Mouse (Mus musculus): ENCODE measurements around the gene Pdcd4. TPM values are rescaled to one million over a fixed set of nuclear protein-coding genes. Genes with fewer than 3 reads are reported as not detected.

Pdcd4 gene
- polyA plus RNA-seq, 1 experiment, result 42.3 TPM

DNA sequence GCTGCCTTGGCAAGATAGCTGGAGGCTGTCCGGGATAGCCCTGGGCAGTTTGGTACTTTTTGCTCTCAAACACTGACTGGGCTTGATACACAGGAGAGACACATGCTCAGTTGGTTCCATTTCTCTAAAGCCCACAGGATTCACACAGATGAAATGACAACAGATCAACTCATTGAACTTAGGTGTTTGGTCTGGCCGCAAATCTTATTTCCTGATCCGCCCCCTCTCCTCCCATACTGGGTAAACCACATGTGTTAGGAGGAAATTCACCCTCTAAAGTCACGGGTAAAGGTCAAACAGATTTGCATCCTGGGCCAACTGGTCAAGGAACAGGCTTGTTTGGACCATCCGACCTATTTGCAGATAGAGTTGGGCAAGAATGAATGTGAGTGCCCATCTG, 2.5 kb upstream of the Pdcd4 start:
- Histone ChIP-seq H3K4me1 (ENCODE audit: control insufficient read depth, insufficient read depth, low read length) (peaks cover 8% of the 10 kb centered on the region), H3K4me3 (replicated peaks; ENCODE audit: insufficient read depth, low read depth, low read length) (no peak overlapping the region), H3K27ac (ENCODE audit: insufficient read depth, low read length) (no peak overlapping the region), H3K27me3 (ENCODE audit: control insufficient read depth, insufficient read depth, low read length) (no peaks in the 10 kb centered on the region)
- no peak for TF ChIP-seq CTCF (IDR thresholded peaks at IDR 0.05; ENCODE audit: borderline replicate concordance, insufficient read depth, low read depth, low read length)
- TF ChIP-seq POLR2A (IDR thresholded peaks at IDR 0.05; ENCODE audit: borderline replicate concordance, insufficient read depth, low read length), result no peak
- 86% methylated on average over 5 of the region's 5 CpGs for WGBS
- DNase-seq, result no peak

DNA sequence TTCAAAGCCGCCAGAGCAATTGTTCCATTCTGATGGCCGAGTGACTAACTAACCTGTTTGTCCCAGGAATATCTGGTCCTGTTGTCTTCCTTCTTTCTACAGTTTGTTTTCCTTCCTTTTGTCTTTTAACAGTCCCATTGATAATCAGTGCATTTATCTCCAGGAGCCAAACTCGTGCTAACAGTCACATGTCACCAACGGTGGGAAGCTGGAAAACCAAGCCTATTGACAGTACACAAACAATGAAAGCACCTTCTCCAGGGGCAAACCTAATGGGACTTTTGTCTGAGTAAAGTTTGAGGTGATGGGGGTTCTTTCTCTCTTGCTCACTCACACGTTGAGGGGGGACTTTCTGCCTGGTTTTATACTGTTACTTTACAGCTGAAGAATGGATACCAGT, 1.8 kb upstream of the Pdcd4 start:
- TF ChIP-seq CTCF (IDR thresholded peaks at IDR 0.05; ENCODE audit: borderline replicate concordance, insufficient read depth, low read depth, low read length) (no peak), POLR2A (IDR thresholded peaks at IDR 0.05; ENCODE audit: borderline replicate concordance, insufficient read depth, low read length) (no peak)
- WGBS, result 62% methylated on average over 5 of the region's 5 CpGs
- no peak for DNase-seq
- Histone ChIP-seq H3K27ac (ENCODE audit: insufficient read depth, low read length) (no peak overlapping the region), H3K4me3 (replicated peaks; ENCODE audit: insufficient read depth, low read depth, low read length) (no peak overlapping the region), H3K4me1 (ENCODE audit: control insufficient read depth, insufficient read depth, low read length) (peaks cover 8% of the 10 kb centered on the region), H3K27me3 (ENCODE audit: control insufficient read depth, insufficient read depth, low read length) (no peaks in the 10 kb centered on the region)

DNA sequence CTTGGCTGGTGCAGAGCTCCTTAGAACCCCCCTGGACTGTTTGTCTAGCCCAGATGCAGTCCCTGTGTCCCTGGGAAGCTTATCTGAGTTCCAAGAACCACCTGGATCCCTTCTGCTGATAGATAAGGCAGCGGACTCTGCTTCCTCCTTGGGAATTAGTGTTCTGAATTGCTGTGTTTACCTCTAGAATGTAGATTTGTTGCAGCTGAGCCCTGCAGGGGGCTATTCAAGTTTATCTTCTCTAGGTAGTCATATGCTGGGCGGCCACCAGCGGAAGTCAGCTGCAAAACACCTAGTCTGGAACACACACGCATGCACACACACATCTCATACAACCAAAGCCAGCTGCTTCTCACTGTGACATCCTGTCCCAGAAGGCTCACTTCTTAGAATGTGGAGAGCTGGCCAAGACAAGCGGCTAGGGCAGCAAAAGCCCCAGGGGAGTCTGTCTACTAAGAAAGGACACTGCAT, 1.2 kb upstream of the Pdcd4 start:
- no peak overlapping the region for H3K4me3 ChIP-seq (replicated peaks; ENCODE audit: insufficient read depth, low read depth, low read length)
- peaks cover 8% of the 10 kb centered on the region for H3K4me1 ChIP-seq (ENCODE audit: control insufficient read depth, insufficient read depth, low read length)
- TF ChIP-seq POLR2A (IDR thresholded peaks at IDR 0.05; ENCODE audit: borderline replicate concordance, insufficient read depth, low read length), result no peak
- no peak for TF ChIP-seq CTCF (IDR thresholded peaks at IDR 0.05; ENCODE audit: borderline replicate concordance, insufficient read depth, low read depth, low read length)
- H3K27me3 ChIP-seq (ENCODE audit: control insufficient read depth, insufficient read depth, low read length), result no peaks in the 10 kb centered on the region
- H3K27ac ChIP-seq (ENCODE audit: insufficient read depth, low read length), result no peak overlapping the region
- 65% methylated on average over 5 of the region's 5 CpGs for WGBS
- no peak for DNase-seq

GRCm38 (mm10) chr19:53891569-53891968, 462 bp upstream of the Pdcd4 start:
- peaks cover 8% of the 10 kb centered on the region for H3K4me1 ChIP-seq (ENCODE audit: control insufficient read depth, insufficient read depth, low read length)
- no peak for DNase-seq
- H3K27ac ChIP-seq (ENCODE audit: insufficient read depth, low read length), result no peak overlapping the region
- TF ChIP-seq POLR2A (IDR thresholded peaks at IDR 0.05; ENCODE audit: borderline replicate concordance, insufficient read depth, low read length) (no peak), CTCF (IDR thresholded peaks at IDR 0.05; ENCODE audit: borderline replicate concordance, insufficient read depth, low read depth, low read length) (no peak)
- no peaks in the 10 kb centered on the region for H3K27me3 ChIP-seq (ENCODE audit: control insufficient read depth, insufficient read depth, low read length)
- WGBS, result 88% methylated on average over 2 of the region's 2 CpGs
- H3K4me3 ChIP-seq (replicated peaks; ENCODE audit: insufficient read depth, low read depth, low read length), result no peak overlapping the region

DNA sequence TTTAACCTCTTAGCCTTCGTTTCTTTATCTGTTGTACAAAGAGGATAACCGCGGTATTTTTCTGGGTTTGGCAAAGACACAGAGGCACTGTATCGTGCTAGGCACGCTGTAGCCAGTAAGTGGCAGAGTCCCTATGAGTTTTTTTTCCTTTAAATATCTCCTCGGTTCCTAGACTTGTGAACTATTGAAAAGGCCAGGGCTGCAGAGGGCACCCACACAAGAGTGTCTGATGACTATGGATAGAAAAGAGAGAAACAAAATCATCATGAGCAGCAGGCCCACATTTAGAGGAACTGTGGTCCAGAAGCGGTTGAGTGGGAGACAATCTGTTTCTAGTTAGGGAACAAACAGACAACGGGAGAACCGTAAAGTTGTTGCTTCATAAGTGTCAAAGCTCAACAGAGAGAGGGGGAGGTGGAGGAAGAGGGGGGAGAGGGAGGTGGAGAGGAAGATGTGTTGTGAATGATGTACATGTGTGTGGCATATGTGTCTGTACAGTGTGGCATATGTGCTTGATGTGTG, 868 bp downstream of the Pdcd4 start:
- no peak for DNase-seq
- Histone ChIP-seq H3K27me3 (ENCODE audit: control insufficient read depth, insufficient read depth, low read length) (no peaks in the 10 kb centered on the region), H3K27ac (ENCODE audit: insufficient read depth, low read length) (no peak overlapping the region), H3K4me3 (replicated peaks; ENCODE audit: insufficient read depth, low read depth, low read length) (no peak overlapping the region), H3K4me1 (ENCODE audit: control insufficient read depth, insufficient read depth, low read length) (no peaks in the 10 kb centered on the region)
- 71% methylated on average over 9 of the region's 9 CpGs for WGBS
- TF ChIP-seq CTCF (IDR thresholded peaks at IDR 0.05; ENCODE audit: borderline replicate concordance, insufficient read depth, low read depth, low read length) (no peak), POLR2A (IDR thresholded peaks at IDR 0.05; ENCODE audit: borderline replicate concordance, insufficient read depth, low read length) (no peak)

DNA sequence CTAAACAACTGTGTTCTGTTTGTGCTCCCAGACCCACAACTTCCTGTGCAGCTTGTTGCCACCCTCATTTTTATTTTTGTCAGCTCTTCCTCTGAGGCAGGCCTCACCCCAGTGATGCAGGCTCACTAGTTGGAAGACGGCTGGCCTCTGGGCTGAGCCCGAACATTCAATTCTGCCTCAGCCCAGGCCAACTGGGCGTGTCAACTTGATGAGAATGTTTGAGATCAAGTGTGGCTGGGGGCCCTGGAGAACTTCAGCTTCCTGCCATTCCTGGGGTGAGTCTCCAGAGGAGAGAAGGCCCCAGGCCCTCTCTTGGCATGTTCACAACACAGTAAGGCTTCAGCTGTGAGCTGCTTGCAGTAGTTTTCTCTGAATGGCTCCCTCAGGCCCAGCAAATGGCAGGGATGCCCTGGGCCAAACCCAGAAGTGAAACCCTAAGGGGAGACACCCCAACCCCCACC, 1.7 kb downstream of the Pdcd4 start:
- no peak overlapping the region for H3K4me3 ChIP-seq (replicated peaks; ENCODE audit: insufficient read depth, low read depth, low read length)
- TF ChIP-seq CTCF (IDR thresholded peaks at IDR 0.05; ENCODE audit: borderline replicate concordance, insufficient read depth, low read depth, low read length) (no peak), POLR2A (IDR thresholded peaks at IDR 0.05; ENCODE audit: borderline replicate concordance, insufficient read depth, low read length) (no peak)
- no peaks in the 10 kb centered on the region for H3K27me3 ChIP-seq (ENCODE audit: control insufficient read depth, insufficient read depth, low read length)
- no peak overlapping the region for H3K27ac ChIP-seq (ENCODE audit: insufficient read depth, low read length)
- no peaks in the 10 kb centered on the region for H3K4me1 ChIP-seq (ENCODE audit: control insufficient read depth, insufficient read depth, low read length)
- no peak for DNase-seq
- WGBS, result 64% methylated on average over 3 of the region's 3 CpGs

DNA sequence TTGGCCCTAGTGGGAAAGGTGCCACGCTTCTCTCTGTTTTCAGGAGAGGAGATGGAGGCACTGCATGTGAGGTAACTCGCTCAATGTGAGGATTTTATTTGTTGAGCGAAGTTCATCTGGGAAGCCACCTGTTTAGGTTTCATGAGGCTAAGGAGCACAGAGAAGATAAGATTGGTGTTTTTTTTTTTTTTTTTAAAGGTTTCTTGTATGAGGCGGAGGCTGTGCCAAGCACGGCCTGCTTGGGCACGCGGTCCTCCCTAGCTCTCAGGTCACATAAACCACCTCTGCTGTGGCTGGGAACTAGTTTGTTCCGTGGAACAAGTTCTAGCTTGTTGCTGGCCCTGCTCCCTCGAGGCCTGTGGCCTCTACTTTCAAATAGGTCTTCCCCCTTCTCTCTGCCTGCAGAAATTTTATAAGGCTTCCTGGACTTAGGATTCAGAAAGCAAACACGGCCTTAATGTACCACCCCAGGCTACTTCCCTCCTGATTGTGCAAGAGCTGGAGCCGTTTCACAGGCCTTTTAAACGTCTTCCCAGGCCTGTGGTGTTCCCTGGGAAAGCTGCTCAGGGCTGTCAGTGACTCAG, 2.6 kb downstream of the Pdcd4 start:
- Histone ChIP-seq H3K4me3 (replicated peaks; ENCODE audit: insufficient read depth, low read depth, low read length) (no peak overlapping the region), H3K4me1 (ENCODE audit: control insufficient read depth, insufficient read depth, low read length) (no peaks in the 10 kb centered on the region), H3K27me3 (ENCODE audit: control insufficient read depth, insufficient read depth, low read length) (no peaks in the 10 kb centered on the region), H3K27ac (ENCODE audit: insufficient read depth, low read length) (no peak overlapping the region)
- no peak for TF ChIP-seq POLR2A (IDR thresholded peaks at IDR 0.05; ENCODE audit: borderline replicate concordance, insufficient read depth, low read length)
- no peak for TF ChIP-seq CTCF (IDR thresholded peaks at IDR 0.05; ENCODE audit: borderline replicate concordance, insufficient read depth, low read depth, low read length)
- 79% methylated on average over 12 of the region's 12 CpGs for WGBS
- no peak for DNase-seq

DNA sequence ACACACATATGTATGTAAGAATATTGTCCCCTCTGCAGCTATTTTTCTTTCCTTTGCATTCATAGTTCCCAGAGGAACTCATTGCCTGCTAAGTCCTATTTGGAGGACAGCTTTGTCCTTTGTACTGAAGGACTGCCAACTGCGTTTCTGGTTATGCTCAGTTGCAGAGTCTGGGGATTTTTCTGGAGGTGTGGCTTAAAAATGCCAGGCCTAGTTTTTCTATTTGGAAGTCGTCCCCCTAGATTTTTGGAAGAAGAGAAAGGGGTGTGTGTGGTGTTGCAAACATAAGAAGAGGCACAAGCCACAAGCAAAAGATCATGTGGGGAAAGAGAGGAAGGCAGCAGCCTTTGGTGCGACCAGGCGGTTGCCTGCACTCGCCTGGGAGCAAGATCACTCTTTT, 6.0 kb downstream of the Pdcd4 start:
- TF ChIP-seq POLR2A (IDR thresholded peaks at IDR 0.05; ENCODE audit: borderline replicate concordance, insufficient read depth, low read length) (no peak), CTCF (IDR thresholded peaks at IDR 0.05; ENCODE audit: borderline replicate concordance, insufficient read depth, low read depth, low read length) (no peak)
- WGBS, result 74% methylated on average over 5 of the region's 5 CpGs
- peaks cover 4% of the 10 kb centered on the region; the same call in 1 of the 2 replicates for H3K4me1 ChIP-seq (ENCODE audit: control insufficient read depth, insufficient read depth, low read length)
- DNase-seq, result no peak
- H3K4me3 ChIP-seq (replicated peaks; ENCODE audit: insufficient read depth, low read depth, low read length), result no peak overlapping the region
- no peak overlapping the region for H3K27ac ChIP-seq (ENCODE audit: insufficient read depth, low read length)
- no peaks in the 10 kb centered on the region for H3K27me3 ChIP-seq (ENCODE audit: control insufficient read depth, insufficient read depth, low read length)
